Mouse (Mus musculus): ENCODE measurements around the gene Slc22a17.
"Not testable (repeated sequence)": the region's sequence is repeated elsewhere in the genome, so short reads cannot be mapped to it uniquely, and the experiment has no call there.

GRCm38 (mm10) chr14:54947008-54947407, 34.1 kb upstream of the Slc22a17 start:
- not testable (repeated sequence) for TF ChIP-seq CTCF (IDR thresholded peaks at IDR 0.05; ENCODE audit: low read depth, low read length); EP300 (IDR thresholded peaks at IDR 0.05; ENCODE audit: insufficient read depth, low read depth, low read length); POLR2A (IDR thresholded peaks at IDR 0.05; ENCODE audit: insufficient read depth, low read length)

All from ES-Bruce4 (cell line).